Mouse (Mus musculus) 3134 (cell line): Measurements from ENCODE around the gene Aqp6.

ENCODE experiments used
- DNase-seq: peaks from one replicate; pipeline ENCODE4 v3.0.0-alpha.2; 2011; ENCODE audit warnings: low spot score; ENCODE audit not compliant: insufficient read length; ENCODE audit errors: extremely low read depth

The Aqp6 gene

DNA sequence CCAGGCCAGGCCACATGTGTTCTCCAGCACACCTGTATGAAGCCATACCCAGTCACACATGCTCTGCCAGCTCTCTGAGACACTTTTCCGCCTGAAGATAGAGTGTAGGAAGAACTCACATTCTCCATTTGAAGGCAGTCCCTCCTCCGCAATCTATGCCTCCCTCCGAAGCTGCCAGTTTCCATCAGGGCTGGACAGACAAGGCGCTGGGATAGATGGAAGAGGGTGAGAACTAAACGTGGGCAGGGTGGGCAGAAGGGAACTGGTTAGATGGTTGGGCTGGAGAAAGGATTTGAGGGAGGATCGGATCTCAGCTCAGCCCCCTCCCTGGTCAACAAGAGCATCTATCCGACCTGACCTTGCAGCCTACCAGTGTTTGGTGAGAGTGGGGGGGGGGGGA, 4.4 kb upstream of the Aqp6 start:
- DNase-seq, result no peak

DNA sequence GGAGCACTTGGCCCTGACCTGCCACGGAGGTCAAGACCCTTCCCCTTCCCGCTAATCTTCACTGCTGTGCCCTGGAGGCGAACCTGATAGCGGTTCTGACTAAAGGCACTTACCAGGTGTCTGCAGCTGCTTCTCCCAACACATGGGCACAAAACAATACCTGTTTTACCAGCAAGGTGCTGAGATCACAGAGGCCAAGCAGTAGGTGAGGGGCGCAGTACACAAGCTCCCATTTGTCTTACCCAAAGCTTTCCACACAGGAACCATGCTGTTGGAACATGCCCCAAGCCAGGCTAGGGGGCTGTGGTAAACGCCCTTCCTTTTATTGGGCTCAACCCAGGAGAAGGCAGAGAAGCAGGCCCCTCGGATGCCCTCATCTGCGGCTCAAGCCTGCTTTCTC, 3.6 kb upstream of the Aqp6 start:
- DNase-seq, result peak; percentile 54

DNA sequence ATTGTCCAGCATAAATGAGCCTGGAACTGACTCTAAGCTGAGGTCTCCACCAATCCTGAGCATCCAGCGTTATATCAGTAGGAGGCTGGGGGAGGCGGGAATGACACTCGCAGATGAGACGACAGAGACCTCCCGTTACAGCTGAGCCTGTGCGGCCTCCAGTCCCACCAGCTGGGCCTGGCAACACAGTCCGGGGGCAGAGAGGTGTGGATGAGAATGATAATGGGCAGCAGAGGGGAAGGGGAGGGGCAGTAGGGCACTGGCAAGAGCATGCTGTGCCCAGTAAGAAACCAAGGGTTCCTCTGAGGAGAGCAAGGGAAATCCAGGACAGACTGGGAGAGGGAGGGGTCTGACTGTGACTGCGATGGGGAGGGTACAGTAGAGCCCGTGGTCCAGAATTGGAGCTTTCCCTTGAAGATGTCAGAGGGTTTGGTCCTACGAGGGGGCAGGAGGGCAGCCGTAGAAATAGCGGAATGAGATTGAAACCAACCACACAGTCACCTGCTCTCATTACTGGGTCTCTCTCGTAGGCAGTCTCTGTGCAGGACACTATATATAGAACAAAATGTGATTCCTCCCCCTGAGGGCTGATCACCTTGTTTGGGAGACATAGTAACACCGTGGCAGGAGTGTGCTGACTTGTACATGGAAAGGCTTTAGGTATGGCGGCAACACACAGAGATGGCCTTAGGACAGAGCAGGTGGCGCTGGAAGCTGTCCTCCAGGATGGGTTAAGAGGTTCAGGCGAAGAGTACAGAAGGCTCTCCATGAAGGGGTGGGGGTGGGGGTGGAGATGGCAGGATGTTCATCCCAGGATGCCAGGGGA, 1.7 kb upstream of the Aqp6 start:
- DNase-seq, result peak; percentile 33

DNA sequence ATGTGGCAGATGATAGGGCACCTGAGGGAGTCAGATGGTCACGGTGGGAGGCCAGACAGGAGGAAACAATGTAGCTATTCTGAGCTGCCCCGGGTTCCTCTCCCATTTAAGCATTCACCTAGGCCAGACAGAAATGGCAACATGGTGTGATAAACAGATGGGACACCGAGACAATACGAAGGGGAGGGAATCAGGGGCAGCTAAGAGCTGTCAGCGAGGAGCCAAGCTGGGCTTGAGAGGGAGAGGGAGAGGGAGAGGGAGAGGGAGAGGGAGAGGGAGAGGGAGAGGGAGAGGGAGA, 572 bp downstream of the Aqp6 start:
- DNase-seq, result no peak

DNA sequence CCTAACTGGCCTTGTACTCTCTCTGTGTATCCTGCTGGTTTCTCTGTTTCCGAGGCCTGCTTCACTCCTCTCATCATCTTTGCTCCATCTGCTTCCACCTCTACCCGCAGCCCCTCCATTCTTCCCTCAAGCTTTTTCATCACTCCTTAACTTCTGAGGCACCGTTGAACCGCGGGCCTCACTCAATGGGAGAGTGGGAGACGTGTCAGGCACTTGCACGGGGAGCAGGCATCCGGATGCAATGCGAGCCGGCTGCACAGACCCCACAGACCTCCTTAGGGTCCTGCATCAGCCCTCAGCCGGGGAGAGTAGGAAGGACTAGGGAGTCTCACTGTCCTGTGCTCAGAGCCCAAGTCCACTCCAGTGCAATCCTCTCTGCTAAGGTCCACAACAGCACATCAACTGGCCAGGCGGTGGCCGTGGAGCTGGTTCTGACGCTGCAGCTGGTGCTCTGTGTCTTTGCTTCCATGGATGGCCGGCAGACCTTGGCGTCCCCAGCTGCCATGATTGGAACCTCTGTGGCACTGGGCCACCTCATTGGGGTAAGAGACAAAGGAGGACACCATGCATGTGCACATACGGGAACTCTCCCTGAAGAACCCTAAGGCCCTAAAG, 1.1 kb downstream of the Aqp6 start:
- no peak for DNase-seq

DNA sequence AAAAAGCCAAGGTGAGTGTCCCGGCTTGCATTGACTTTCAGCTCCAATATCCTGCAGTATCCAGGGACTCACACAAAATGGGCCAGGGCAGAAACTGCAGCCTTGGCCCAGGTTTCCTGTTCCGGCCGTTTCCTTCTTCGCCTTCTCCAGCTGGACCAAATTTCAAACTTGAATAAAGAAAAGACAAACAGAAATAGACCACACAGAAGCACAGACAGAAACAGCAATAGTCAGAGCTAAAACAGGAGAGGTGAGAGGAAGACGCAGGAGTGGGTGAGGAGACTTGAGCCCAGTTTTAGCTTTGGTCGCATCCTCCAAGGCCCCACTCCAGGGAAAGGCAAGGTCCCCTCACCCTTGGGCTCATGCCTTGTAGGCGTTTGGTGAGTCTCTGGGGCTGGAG, 2.0 kb downstream of the Aqp6 start:
- no peak for DNase-seq

DNA sequence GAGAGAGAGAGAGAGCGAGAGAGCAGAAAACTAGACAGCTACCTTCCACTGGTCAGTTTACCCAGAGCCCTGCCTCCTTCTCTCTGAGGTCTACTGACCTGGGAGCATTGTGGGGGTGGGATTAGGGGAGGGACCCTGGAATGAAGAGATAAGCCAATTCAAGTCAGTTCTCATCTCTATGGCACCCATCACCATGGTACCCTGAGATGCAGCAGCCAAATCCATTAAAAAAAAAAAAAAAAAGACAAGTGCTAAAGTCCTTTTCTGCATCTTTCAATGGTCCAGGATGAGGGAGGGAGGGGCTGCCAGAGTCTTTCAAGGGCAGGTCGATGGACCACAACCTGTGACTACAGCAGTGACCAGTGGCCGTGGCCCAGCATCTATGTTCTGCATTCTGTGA, 4.4 kb downstream of the Aqp6 start:
- DNase-seq, result no peak

DNA sequence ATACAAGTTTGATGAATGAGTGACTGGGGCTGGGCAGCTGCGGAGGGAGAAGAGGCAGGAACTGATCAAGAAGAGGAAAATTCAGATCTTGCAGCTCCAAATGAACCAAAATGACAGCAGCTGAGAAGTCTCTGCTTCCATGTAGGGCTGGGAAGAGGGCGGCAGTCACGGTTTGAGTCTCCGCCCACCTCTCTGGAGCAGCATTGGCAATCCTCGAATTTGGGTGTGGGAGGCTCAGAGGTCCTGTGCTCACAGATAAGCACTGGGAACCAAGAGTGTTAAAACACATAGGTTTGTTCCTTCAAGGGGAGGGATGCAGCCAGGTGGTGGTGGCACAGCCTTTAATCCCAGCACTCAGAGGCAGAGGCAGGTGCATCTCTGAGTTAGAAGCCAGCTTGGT, 5.3 kb downstream of the Aqp6 start:
- DNase-seq, result no peak

DNA sequence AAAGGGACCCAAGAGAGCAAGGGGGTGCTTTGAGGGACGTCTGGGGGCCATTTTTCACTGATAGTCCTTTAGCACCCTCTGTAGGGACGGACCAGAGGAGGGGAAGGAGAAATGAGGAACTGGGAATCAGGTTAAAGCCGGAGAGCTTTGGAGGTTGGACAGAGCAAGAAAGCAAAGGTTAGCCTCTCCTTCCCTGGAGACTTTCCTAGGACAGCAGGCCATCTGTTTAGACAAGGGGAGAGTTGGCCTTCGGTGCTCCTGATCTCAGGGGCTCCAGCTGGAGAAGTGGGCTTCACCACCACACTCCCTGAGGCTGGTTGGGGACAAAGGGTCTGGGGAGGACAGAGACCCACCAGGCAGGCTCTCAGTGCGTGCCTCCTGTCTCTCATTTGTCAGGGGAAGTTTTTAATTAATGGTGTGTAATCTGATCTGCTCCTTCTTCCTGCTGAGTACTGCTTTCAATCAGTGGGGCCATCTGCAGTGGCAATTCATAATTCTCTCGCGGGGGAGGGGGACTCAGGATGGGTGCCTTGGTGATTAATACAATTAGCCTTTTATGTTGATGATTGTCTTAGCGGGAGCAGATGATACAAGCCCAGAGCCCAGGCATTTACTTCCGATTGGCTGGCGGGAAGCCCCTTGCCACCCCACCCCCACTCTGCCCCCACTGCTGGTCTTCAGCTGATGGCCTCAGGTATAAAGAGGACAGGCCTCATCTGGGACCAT, 6.4 kb downstream of the Aqp6 start:
- DNase-seq, result no peak

DNA sequence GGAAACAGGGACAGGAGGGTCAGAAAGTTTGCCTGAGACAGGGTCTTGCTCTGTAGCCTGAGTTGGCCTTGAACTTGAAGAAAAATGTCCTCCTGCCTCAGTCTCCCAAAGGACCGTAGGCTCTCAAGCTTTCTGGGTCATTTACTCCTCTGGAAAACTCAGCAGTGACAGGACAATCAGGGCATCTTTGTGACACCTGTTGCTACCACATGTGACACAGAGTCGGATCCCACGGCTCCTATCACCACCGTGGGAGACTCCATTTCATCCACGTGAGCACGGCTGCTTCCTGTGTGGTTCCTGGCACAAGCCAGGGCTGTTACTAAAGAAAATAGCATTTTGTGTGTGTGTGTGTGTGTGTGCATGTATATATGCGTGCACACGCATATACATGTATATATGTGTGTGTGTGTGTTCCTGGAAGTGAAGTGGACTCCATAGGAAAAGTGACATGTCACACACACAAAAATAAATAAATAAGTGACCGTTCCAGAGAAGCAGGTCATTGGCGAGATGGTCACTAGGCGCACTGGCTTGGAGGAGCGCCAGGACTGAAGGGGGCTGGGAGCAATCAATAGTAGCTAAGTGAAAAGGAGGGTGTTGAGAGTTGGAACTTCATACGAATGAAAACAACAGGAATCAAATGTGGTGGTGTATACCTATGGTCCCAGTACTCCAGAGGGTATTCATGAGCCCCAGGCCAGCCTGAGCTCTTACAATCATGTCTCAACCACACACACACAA, 7.4 kb downstream of the Aqp6 start:
- DNase-seq, result no peak

DNA sequence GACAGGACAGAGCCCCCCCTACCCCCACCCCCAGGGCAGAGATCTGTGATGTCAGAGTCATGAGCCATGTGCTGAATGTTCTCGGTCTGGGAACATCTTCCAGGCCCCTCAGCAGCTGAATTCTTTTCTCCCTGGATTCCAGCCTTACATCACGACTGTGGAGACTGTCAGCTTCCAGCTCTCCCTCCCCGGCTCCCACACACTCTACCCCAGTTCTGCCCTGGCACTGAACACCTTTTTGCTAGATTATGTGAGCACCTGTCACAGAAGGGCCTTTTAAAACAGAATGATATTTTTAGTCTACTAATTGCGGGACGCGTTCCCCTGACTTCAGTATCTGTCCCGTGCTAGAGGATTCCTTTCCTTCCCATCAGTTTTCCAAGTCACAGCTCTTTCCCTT, 10.4 kb downstream of the Aqp6 start:
- no peak for DNase-seq

DNA sequence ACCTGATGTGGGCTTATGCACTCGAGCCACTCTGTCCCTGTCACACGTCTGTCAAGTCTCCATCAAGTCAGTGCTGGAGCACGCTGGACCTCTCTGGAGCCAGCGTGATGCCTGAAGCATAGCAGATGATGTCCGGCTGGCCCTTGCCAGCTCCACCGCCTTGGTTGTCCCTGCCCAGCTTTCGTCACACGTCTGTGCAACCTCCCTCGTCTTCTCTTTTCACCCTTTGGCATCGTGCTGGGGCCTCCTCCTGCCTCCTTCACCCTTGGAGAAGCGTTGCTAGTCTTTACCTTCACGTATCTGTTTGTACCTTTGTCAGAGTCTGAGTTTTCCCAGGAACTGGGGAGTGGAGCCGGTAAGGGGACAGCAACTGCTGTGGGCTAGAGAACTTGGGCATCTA, 13.1 kb downstream of the Aqp6 start:
- no peak for DNase-seq

DNA sequence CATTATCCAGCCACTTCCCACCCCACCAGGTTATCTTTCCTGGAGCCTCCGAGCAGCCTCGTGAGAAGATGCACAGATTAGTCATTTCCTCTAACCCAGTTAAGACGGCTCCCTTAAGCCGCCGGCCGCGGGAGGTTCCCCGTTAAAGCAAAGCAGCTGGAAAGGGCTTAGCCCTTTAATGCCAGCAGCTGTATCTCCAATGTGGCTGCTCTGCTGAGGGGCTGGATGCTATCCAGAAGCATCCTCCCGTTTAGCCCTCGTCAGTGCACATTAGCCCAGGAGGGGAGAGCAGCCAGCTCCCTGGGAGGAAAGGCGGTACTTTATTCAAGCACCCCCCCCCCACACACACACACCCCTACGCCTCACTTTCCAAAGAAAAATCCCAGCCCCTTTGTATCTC, 13.6 kb downstream of the Aqp6 start:
- no peak for DNase-seq

DNA sequence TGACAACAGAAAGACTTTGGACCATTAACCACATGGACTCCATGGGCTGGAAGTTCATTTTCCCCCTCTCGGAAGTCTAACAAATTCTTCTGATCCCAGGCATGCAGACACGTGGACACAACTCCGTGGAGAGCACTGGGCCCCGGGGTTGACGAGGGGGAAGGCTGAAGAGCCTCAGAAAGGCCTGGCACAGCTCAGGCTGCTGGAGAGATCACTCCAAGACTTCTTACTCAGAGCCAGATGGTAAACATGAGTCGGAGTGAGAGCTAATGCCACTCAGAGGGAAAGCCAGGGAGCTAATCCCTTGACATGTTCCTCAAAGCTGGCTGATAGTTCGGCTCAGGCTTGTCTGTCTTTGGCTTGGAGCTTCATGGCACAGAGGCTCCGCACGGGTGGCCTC, 14.0 kb downstream of the Aqp6 start:
- no peak for DNase-seq

DNA sequence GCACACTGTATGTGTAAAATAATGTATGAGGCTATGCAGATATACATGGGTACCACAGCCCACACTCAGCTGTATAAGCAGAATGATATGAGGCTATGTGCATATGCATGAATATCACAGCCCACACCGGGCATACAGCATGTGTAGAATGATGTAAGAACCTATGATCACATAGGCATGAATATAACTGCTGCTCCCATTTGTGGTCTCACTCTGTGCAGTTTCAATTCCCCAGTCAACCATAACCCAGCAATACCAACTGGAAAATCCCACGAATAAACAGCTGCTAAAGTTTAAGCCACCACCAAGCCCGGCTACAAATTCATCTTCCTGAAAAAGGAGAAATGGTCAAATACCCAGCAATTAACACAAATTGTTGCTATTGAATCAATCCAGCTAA, 17.4 kb downstream of the Aqp6 start:
- no peak for DNase-seq

DNA sequence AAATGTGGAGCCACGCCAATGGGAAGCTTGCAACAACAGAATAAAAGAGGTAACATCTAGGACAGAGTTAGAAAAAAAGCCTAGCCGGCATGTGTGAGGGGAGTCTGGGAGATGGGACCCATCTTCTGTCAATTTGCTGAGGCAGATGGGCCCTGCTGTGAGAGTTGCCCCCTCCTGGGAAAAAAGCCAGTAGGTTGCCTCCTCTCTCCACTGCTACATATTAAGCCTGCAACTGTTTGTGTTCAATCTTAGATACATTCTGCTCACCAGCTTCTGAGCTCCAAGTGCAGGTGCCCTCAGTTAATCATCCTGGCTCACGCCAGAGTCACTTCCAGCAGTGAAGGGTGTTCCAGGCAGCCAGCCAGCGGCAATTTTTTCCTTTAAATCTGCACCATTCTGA, 18.6 kb downstream of the Aqp6 start:
- DNase-seq, result no peak

DNA sequence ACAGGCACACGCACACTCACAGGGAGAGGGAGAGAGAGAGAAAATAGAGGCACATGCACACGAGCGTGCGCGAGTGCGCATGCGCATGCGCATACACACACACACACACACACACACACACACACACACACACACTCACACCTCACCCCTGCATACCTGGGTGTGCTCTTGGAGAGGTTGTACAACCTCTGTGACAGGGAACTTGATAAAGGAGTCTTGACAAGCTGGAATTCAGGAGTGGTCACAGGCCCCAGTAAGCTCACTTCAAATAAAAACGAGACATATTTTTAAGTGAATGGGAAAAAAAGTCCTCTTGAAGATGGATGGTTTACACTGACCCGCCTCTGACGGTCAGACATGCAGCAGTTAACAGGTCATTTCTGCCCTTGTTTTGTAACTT, 20.9 kb downstream of the Aqp6 start:
- no peak for DNase-seq

DNA sequence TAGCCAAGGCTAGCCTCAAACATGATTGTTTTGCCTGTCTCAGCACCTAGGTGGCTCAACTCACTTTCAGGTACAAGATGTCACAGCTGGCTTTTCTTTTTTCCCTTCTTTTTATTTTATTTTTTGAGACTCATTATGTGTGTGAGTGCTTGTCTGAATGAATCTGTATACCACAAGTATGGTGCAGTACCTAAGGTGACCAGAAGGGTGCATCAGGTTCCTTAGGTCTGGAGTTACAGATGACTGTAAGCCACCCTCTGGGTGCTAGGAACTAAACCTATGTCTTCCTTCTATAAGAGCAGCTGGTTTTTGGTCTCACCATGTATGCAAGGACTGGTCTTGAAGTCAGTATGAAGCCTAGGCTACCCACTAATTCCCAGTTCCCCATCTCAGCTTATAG, 30.4 kb downstream of the Aqp6 start:
- no peak for DNase-seq

DNA sequence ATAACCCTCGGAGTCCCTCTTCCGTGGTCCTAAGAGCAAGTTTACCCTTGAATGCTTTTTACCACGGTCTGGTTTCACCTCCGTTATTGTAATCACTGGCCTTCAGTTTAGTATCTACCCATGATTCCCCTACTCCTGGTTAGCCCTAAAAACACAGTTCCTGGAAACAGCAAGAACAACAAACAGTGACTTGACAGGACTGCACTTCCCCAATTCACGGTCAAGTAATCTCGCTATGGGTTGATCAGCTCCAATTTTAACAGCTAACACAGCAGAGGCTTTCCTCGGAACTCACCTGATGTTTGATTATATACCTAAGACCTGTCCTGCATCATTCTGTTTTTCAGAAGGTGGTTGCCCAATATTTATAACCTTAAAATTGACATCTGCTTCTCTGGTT, 33.5 kb downstream of the Aqp6 start:
- DNase-seq, result no peak

DNA sequence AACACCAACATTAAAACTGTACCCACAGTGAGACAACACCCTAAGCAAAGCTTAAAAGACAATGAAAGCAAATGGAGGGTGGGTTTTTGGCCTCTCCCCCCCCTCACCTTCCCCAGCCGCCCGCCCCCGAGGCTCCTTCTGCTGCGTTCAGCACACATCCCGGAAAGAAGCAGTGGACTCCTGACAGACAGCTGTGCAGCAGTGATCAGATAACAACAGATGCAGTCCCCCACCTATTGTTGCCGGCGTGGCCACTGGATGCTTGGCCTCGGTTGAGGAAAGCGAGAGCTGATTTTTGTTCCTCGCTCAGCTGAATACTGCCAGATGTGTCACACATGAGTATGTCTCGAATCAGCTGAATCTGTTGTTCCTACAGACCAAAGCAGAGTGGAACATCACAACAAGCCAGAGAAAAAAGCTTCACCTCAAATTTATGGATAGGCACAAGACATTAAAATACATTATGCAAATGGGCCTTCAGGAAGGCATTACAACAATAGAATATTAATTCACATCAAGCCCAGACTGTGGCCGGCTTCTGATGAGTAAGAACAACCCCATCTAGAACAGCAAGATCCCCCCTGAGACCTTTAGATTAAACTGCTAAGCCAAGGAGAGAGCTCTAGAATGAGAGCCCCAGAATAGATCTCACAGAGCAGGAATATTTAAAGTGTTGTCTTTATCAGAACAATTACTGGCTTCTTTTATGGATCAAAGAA, 36.4 kb downstream of the Aqp6 start:
- DNase-seq, result no peak

DNA sequence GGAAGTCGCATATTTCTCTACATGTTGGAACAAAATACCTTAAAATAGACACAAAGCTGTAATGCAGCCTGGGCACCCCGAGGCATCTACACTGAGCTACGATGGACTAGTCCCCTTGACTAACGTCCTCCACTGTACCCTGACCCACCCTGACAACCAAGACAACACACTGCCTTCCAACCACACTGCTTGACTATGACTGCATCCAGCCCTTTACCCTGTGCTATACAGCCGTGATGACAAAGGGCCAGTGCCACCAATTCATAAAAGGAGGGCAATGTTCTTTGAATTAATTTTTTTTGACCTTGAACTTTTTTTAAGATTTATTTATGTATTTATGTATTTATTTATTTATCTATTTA, 36.9 kb downstream of the Aqp6 start:
- DNase-seq, result no peak
